Mouse (Mus musculus) forebrain, embryonic 16.5 days (tissue): ENCODE data around the gene Mphosph9. TPM values are rescaled to one million over a fixed set of nuclear protein-coding genes. Genes with fewer than 3 reads are reported as not detected.
"Not testable (repeated sequence)": the region's sequence is repeated elsewhere in the genome, so short reads cannot be mapped to it uniquely, and the experiment has no call there.

ENCODE experiments used
- ATAC-seq: fragments of 200-750 bp; cut with Nextera tagmentation; 2 replicates; pipeline ENCODE4 v1.8.0; 2017; ENCODE audit warnings: mild to moderate bottlenecking, moderate library complexity
- H3K27ac ChIP-seq: fragments of 300-500 bp; sonication (generic); 2 replicates; pipeline ENCODE4 v1.5.1; 2014; ENCODE audit warnings: low read length, control low read depth
- H3K27me3 ChIP-seq: fragments of 300-500 bp; sonication (generic); replicated peaks from 2 replicates; pipeline ENCODE4 v1.6.1; 2014; ENCODE audit warnings: low read length; ENCODE audit not compliant: control insufficient read depth, insufficient read depth
- H3K36me3 ChIP-seq: fragments of 300-500 bp; sonication (generic); 2 replicates; pipeline ENCODE4 v1.6.1; 2014; ENCODE audit not compliant: control insufficient read depth, insufficient read depth
- H3K4me1 ChIP-seq: fragments of 300-500 bp; sonication (generic); replicated peaks from 2 replicates; pipeline ENCODE4 v1.6.1; 2014; ENCODE audit warnings: low read length; ENCODE audit not compliant: control insufficient read depth, insufficient read depth
- H3K4me2 ChIP-seq: fragments of 300-500 bp; sonication (generic); 2 replicates; pipeline ENCODE4 v1.6.1; 2014; ENCODE audit warnings: mild to moderate bottlenecking, low read length, control low read depth
- H3K4me3 ChIP-seq: fragments of 300-500 bp; sonication (generic); replicated peaks from 2 replicates; pipeline ENCODE4 v1.5.1; 2014; ENCODE audit warnings: mild to moderate bottlenecking, low read length, control low read depth
- H3K9ac ChIP-seq: fragments of 300-500 bp; sonication (generic); replicated peaks from 2 replicates; pipeline ENCODE4 v1.6.1; 2014; ENCODE audit warnings: low read depth, low read length, control low read depth
- H3K9me3 ChIP-seq: fragments of 300-500 bp; sonication (generic); 2 replicates; pipeline ENCODE4 v1.6.1; 2016; ENCODE audit warnings: low read length; ENCODE audit not compliant: control insufficient read depth
- WGBS: fragments of 180-500 bp; shearing (Covaris S2); extraction: QIAGEN DNeasy Blood & Tissue Kit; methylation state at CpG from one replicate; pipeline ENCODE4 v1.1.7; 2014; 5-methylcytosine and 5-hydroxymethylcytosine counted together
- polyA plus RNA-seq: library from polyadenylated mRNA; unstranded; fragments of >200 nt; fragmentation: Nextera tagmentation; extraction: Ambion mirVana; gene quantifications from 2 replicates; pipeline ENCODE4 v1.2.1, GENCODE M21; 2015

Gene Mphosph9
- polyA plus RNA-seq, 1 experiment from 2014 or later = 17.0 TPM

DNA sequence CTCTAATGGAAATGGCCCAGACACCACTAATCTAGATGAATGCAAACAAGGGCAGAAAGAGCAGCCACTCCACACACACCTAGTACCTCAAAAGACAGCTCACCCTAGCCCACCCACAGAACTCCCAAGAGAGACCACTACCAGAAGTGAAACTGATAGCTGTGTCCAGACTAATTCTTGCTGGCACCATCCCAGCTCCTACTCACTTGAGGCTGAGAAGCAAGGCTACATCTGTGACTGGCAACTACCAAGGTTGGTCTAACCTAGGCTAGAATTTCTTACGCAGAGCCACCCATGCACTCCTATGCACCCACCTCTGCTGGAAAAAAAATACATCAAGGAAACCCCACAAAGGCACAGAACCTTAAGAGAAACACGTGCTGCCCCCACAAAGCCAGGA, 22.6 kb upstream of the Mphosph9 start:
- H3K9ac ChIP-seq = peak overlapping the region; percentile 93
- H3K4me2 ChIP-seq = peak overlapping the region; percentile 91
- H3K27ac ChIP-seq = peak overlapping the region; percentile 99
- peaks cover 36% of the 10 kb centered on the region for H3K4me1 ChIP-seq
- no peaks in the 10 kb centered on the region for H3K27me3 ChIP-seq
- peak overlapping the region; percentile 76; the same call in 1 of the 2 replicates for H3K4me3 ChIP-seq
- ATAC-seq = no peak
- H3K36me3 ChIP-seq = peaks cover 18% of the 10 kb centered on the region
- 54% methylated on average over 2 of the region's 2 CpGs for WGBS
- no peaks in the 10 kb centered on the region for H3K9me3 ChIP-seq

DNA sequence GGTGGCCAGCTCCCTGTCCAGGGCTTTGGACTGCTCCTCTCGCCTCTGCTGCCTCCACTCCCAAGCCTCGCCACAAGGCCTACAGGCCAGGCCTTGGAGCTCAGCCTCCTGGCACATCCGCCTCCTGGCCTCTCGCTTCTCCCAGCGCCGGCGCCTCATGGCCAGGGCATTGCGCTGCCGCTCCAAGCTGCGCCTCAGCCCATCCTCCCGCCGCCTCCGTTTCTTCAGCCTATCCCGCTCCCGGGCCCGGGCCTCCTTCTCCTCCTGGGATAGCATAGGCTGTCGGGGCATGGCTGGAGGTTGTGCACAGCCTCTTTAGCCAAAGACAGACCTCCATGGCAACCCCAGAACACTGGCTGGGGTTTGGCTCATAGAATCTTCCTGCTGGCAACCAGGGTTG, 21.4 kb upstream of the Mphosph9 start:
- ATAC-seq = no peak
- Histone ChIP-seq H3K4me1 (peaks cover 33% of the 10 kb centered on the region), H3K4me3 (peak overlapping the region; percentile 8; the same call in 1 of the 2 replicates), H3K9me3 (no peaks in the 10 kb centered on the region), H3K27ac (peak overlapping the region; percentile 50; the same call in 1 of the 2 replicates), H3K9ac (no peak overlapping the region; the same call in 1 of the 2 replicates), H3K4me2 (peak overlapping the region; percentile 91), H3K36me3 (peaks cover 21% of the 10 kb centered on the region), H3K27me3 (no peaks in the 10 kb centered on the region)
- WGBS = 87% methylated on average over 17 of the region's 17 CpGs

DNA sequence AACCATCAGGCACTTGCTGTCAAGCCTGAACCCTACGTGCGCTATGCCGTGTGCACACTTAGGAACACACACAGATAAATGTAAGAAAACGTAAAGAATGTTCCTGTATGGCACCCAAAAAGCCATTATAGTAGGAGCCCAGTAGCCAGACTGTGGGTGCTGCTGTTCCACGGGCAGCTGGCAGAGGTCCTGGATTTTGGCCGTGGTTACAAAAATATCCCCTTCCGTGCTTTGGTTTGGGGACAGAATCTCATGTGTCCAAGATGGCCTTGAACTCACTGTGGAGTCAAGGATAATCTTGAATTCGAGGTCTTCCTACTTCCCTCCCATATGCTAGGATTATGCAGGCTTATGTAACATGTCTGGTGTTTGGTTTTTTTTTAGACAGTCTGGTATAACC, 15.1 kb upstream of the Mphosph9 start:
- H3K27me3 ChIP-seq = no peaks in the 10 kb centered on the region
- no peak for ATAC-seq
- no peaks in the 10 kb centered on the region for H3K9me3 ChIP-seq
- H3K27ac ChIP-seq = no peak overlapping the region
- no peak overlapping the region for H3K4me2 ChIP-seq
- peaks cover 8% of the 10 kb centered on the region; the same call in 1 of the 2 replicates for H3K36me3 ChIP-seq
- no peak overlapping the region for H3K4me3 ChIP-seq
- no peak overlapping the region for H3K9ac ChIP-seq
- peaks cover 17% of the 10 kb centered on the region for H3K4me1 ChIP-seq
- 70% methylated on average over 8 of the region's 8 CpGs for WGBS

DNA sequence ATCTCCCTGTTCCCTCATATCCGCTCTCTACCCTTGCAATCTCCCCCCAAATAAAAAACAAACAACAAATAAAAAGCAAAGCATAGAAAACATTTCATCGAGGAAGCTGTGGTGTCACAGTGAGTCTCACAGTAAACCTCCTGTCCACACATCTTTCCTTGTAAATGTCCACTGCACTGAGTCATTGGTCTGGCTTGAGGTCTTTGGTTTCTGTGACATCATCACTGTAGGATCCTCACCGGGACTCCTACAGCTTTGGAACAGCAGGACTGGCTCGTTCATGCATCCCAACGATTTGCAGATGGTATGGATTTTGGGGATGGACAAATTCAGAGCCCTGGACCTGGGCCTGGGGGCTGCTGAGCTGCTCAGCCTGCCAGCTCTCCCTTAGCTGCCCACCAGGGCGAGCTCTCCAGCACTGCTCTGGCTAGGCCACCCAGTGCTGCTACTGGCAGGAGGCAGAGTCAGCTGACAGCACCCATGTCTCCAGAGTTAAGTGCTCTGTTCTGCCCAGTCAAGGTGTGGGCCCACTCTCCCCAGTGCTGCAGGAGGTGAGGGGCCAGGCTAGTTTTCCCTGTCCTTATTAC, 14.1 kb upstream of the Mphosph9 start:
- not testable (repeated sequence) for H3K27ac ChIP-seq, H3K4me3 ChIP-seq, H3K4me2 ChIP-seq, H3K9me3 ChIP-seq, H3K9ac ChIP-seq, H3K36me3 ChIP-seq, H3K27me3 ChIP-seq
- 0 out of 2 replicates have a peak, but pooled peaks have one; percentile 36 for ATAC-seq
- WGBS = 74% methylated on average over 6 of the region's 6 CpGs
- peaks cover 27% of the 10 kb centered on the region for H3K4me1 ChIP-seq

DNA sequence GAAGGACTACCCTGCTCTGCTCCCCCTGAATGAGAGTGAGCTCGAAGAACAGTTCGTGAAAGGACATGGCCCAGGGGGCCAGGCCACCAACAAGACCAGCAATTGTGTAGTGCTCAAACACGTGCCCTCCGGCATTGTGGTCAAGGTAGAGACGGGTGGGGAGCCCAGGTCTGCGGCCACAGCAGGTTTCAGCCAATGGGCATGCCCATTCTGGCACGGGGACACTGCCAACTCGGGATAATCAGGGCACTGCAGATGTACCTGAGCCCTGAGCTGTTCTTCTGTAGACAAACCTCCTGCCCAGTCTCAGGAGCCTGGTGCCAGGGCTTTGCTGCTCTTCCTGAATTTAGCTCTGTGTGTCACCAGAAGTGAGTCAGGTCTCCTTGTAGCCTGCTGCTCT, 11.0 kb upstream of the Mphosph9 start:
- no peak for ATAC-seq
- Histone ChIP-seq H3K4me1 (peaks cover 48% of the 10 kb centered on the region), H3K9me3 (no peaks in the 10 kb centered on the region), H3K36me3 (no peaks in the 10 kb centered on the region), H3K27me3 (no peaks in the 10 kb centered on the region), H3K4me3 (no peak overlapping the region), H3K4me2 (no peak overlapping the region), H3K9ac (no peak overlapping the region; the same call in 1 of the 2 replicates), H3K27ac (peak overlapping the region; percentile 85)
- WGBS = 80% methylated on average over 8 of the region's 8 CpGs

DNA sequence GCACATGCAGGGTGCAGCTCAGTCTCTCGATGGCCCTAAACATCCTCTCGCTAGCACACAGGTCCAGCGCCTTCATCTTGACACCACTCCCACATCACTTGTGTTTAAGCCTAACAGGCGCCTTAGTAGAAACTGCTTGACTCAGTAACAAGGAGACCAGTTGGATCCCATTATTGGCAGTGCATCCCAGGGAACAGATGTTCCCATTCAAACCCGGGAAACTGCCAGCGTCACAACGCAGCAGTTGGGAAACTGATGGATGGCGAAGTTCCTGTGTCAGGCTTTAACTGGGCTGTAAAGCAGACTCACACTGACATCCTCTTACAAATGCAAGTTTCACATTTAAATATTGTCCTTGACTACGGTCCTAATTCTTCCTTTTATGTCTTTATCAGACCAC, 10.1 kb upstream of the Mphosph9 start:
- Histone ChIP-seq H3K4me2 (0 out of 2 replicates have a peak overlapping the region, but pooled peaks have one; percentile 6), H3K36me3 (no peaks in the 10 kb centered on the region), H3K4me1 (peaks cover 51% of the 10 kb centered on the region), H3K27me3 (no peaks in the 10 kb centered on the region), H3K9me3 (no peaks in the 10 kb centered on the region), H3K9ac (no peak overlapping the region), H3K27ac (peak overlapping the region; percentile 85), H3K4me3 (no peak overlapping the region)
- peak; percentile 56 for ATAC-seq
- 35% methylated on average over 9 of the region's 9 CpGs for WGBS

DNA sequence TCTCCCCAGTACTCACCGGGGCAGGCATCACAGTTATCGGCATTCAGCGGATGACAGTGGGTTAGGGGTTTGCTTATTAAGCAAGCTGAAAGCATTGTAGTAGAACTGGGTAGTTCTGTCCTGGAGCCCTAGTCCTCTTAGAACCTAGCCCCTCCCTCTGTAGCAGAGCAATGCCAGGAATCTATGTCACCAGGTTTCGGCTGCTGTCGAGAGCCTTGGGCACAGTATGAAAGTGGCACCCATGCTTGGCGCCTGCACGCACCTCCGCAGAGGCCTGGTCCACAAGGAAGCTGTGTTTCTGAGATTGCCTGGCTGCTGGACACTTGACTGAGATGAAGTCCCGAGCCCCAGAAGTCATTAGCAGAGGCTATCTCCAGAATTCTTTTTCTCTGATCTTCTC, 9.3 kb upstream of the Mphosph9 start:
- Histone ChIP-seq H3K9ac (no peak overlapping the region; the same call in 1 of the 2 replicates), H3K4me2 (no peak overlapping the region), H3K4me1 (peaks cover 51% of the 10 kb centered on the region), H3K36me3 (no peaks in the 10 kb centered on the region), H3K9me3 (no peaks in the 10 kb centered on the region), H3K27me3 (no peaks in the 10 kb centered on the region), H3K4me3 (no peak overlapping the region), H3K27ac (peak overlapping the region; percentile 85)
- WGBS = 78% methylated on average over 9 of the region's 9 CpGs
- ATAC-seq = no peak

DNA sequence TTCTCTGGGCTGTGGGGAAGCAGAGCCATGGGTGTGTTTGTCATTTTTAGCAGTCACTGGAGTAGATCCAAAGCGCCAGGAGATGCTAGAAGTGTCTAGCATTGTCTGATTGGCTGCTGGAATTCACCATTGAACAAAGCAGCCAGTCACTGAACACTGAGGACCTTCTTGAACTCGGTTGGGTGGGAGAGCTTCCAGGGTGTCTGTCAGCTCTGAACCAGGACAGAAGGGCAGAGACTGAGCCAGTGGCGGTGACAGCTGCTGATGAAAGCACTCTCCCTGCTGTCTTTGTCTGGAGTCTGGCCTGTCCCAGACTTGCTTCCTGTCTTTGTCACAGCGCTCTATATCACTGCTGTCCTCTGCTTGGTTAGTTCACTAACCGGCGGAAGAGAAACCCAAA, 6.6 kb upstream of the Mphosph9 start:
- peaks cover 49% of the 10 kb centered on the region for H3K4me1 ChIP-seq
- H3K36me3 ChIP-seq = no peaks in the 10 kb centered on the region
- no peak overlapping the region for H3K4me2 ChIP-seq
- no peak overlapping the region for H3K4me3 ChIP-seq
- whole genome bisulfite sequencing = 18% methylated on average over 6 of the region's 6 CpGs
- H3K9ac ChIP-seq = peak overlapping the region; percentile 19; the same call in 1 of the 2 replicates
- H3K27ac ChIP-seq = peak overlapping the region; percentile 95
- no peaks in the 10 kb centered on the region for H3K9me3 ChIP-seq
- H3K27me3 ChIP-seq = no peaks in the 10 kb centered on the region
- ATAC-seq = peak; percentile 92

DNA sequence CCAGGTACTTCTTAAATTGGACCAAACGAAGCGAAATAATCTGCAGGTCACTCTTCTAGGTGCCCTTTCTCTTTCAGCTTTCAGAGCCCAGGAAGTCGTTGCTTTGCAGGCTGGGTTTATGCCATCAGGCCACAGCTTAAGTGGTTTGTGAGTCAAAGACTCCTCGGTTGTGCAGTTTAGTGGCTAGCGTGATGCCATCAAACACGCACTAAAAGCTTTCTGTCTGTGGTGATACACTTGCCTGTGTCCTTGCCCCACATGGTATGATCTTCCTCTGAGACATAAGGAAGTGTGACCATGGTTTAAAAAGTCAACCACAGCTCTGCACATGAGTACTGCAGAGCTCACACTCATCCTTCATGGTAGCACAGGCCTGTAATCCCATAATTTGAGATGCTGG, 2.3 kb upstream of the Mphosph9 start:
- H3K4me1 ChIP-seq = peaks cover 33% of the 10 kb centered on the region
- no peaks in the 10 kb centered on the region for H3K36me3 ChIP-seq
- no peaks in the 10 kb centered on the region for H3K27me3 ChIP-seq
- no peak for ATAC-seq
- H3K27ac ChIP-seq = no peak overlapping the region
- H3K4me2 ChIP-seq = no peak overlapping the region
- no peak overlapping the region for H3K9ac ChIP-seq
- H3K9me3 ChIP-seq = no peaks in the 10 kb centered on the region
- 85% methylated on average over 6 of the region's 6 CpGs for WGBS
- no peak overlapping the region for H3K4me3 ChIP-seq
